Mouse (Mus musculus) bone marrow, adult 2 months (tissue): ENCODE results near the gene Ergic1.

Source experiments
- CTCF ChIP-seq: fragments of 200-500 bp; IDR thresholded peaks from 2 replicates; pipeline ENCODE4 v1.5.1; 2011; ENCODE audit warnings: low read length, control low read depth; ENCODE audit not compliant: control insufficient read depth, insufficient read depth
- POLR2A ChIP-seq: fragments of 200-500 bp; IDR thresholded peaks from 2 replicates; pipeline ENCODE4 v1.6.1; 2011; ENCODE audit warnings: low read depth, mild to moderate bottlenecking, control low read depth, low read length, borderline replicate concordance; ENCODE audit not compliant: control insufficient read depth

- TF ChIP-seq CTCF (no peak), POLR2A (no peak)
Measured at GRCm38 (mm10) chr17:26596168-26596658, 34.9 kb downstream of the Ergic1 start.
